Mouse (Mus musculus) heart, adult 11 months (tissue): ENCODE results near the gene Rgs9bp.
A peak's percentile ranks its signal among the peaks of the same experiment; 100 is the strongest.

ENCODE experiments used
- DNase-seq: peaks from one replicate; pipeline ENCODE4 v3.0.0; 2022

The Rgs9bp gene

GRCm38 (mm10) chr7:35585191-35586054 is at the start of gene Rgs9bp:
Gene Rgs9bp (minus strand): TSS chr7:35585582.
- DNase-seq: peak; percentile 95

GRCm38 (mm10) chr7:35628496-35628895 is 43.1 kb upstream of the Rgs9bp start:
- DNase-seq: no peak

GRCm38 (mm10) chr7:35627371-35627770 is 42.0 kb upstream of the Rgs9bp start:
- no peak for DNase-seq

DNA sequence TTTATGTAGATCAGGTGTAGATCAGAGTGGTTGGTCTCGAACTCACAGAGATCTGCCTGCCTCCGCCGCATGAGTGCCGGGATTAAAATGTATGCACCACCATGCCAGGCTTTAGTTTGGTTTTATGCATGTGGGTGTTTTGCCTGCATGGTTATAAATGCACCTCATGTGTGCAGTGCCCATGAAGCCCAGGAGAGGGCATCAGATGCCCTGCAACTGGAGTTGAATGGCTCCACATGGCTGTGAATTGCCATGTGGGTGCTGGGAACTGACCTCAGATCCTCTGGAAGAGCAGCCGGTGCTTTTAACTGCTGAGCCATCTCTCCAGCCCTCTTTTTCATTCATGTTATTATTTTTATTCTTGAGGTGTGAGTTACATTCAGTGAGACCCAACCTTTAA is 40.7 kb upstream of the Rgs9bp start:
- DNase-seq: no peak

DNA sequence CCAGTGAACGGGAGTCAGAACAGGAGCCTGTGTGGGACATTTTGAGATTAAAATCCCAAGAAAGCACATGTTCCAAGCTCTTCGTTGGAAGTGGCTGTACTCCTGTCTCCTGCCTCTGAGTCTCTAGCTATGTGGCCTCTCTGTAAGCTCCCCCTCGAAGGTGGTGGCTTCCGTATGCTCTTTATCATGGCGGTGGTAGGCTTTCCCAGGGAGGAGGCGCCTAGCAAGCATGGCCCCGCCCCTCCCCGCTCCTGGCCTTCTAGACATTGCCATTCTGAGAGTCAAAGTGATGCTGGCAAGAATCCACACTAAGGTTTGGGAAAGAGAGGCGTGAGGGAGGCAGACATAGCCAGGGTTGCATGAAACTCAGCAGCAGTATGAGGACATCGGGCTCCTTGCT is 37.2 kb upstream of the Rgs9bp start:
- DNase-seq: no peak

DNA sequence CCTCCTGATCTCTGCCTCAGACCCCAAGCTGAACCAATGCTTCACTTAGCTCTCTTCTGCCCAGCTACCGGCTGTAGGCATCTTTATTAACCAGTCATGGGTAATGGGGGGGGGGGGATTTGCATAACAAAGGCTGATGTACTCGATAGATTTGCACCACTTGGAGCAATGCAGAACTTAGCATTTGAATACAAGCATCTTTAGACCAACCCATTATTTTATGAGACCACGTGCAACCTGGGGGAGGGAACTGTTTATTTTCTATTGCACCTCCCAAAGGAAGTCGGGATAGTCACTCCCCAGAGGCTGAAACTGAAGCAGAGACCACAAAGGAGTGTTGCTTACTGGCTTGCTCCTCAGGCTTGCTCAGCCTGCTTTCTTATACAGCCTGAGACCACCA is 32.1 kb upstream of the Rgs9bp start:
- no peak for DNase-seq

GRCm38 (mm10) chr7:35609245-35609644 is 23.9 kb upstream of the Rgs9bp start:
- no peak for DNase-seq

DNA sequence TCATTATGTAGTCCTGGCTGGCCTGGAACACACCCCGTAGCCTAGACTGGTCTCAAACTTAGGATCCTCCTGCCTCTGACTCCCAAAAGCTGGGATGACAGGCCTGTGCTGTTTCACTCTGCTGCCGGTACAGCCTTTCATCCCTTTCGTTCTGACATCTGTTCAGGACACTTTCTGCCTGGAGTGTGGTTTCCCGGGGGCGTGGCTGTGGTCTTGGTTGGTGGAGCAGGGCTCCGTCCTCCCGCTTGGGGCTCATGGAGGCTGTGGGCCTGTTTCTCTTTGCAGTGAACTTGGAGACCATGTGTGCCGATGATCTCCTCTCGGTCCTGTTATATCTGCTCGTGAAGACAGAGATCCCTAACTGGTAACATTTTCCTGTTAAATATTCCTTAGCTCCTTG is 21.4 kb upstream of the Rgs9bp start:
- no peak for DNase-seq

- no peak for DNase-seq
These were observed 17.4 kb upstream of the Rgs9bp start for GRCm38 (mm10) chr7:35602766-35603165.

DNA sequence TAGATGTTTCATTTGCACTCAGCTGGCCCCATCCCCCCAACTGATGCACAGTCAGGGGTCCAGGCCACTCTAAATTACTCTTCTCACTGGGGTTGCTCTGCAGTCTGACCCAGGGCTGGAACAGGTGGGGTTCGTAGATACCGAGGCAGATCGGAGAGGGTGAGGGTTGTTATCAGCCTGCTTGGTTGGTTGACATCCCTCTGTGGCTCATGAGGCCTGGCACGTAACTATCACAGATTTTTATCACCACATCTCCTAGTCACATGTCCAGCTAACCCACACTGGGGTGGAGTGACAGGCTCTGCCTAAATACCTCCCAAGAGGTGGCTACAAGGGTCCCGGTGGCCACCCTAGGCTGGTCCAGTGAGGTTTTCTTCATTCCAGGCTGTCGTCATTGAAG is 15.7 kb upstream of the Rgs9bp start:
- DNase-seq: no peak

- DNase-seq: no peak
These were observed 14.6 kb upstream of the Rgs9bp start for GRCm38 (mm10) chr7:35600031-35600430.

- DNase-seq: no peak
These were observed 14.1 kb upstream of the Rgs9bp start for GRCm38 (mm10) chr7:35599492-35599891.

GRCm38 (mm10) chr7:35594311-35594710 is 8.9 kb upstream of the Rgs9bp start:
- no peak for DNase-seq

- peak; percentile 96 for DNase-seq
These were observed 5.4 kb upstream of the Rgs9bp start for GRCm38 (mm10) chr7:35590731-35591191.

DNA sequence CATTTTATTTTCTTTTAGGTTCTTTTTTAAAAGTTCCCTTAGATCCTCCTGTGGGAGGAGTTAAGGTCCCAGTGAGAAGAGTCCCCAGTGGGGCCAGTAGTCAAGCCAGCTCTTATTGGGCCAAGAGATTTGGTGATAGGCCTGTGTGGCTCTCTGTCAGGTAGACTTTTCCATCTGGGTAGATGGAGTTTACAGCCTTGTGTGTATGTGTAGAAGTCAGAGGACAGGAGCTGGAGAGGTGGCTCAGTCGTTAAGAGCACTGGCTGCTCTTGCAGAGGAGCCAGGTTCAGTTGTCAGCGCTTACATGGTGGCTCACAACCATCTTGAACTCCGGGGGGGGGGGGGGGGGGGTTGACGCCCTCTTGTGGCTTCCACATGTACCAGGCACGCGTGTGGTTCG is 4.1 kb upstream of the Rgs9bp start:
- DNase-seq: no peak

GRCm38 (mm10) chr7:35588680-35589428 is 3.5 kb upstream of the Rgs9bp start:
- DNase-seq: no peak

DNA sequence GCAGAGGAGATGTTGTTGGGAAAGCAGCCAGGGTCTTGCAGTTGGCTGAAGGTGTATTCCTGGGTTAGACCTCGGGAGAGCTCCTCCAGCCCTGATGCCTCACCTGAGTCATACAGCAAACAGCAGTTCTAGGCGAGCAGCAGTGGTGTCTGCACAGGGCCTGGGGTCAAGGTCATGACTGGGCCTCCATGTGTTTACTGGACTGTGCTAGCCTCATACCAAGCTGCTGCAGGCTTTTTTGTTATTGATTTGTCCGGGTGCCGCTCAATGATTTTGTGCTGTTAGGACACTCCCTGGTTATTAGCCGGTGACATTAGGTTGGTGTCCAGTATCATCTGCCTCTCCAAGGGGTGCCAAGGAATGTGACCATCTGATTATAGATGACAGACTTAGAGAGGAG is 2.3 kb upstream of the Rgs9bp start:
- peak; percentile 89 for DNase-seq

- no peak for DNase-seq
These were observed 1.6 kb upstream of the Rgs9bp start for GRCm38 (mm10) chr7:35586906-35587445.

DNA sequence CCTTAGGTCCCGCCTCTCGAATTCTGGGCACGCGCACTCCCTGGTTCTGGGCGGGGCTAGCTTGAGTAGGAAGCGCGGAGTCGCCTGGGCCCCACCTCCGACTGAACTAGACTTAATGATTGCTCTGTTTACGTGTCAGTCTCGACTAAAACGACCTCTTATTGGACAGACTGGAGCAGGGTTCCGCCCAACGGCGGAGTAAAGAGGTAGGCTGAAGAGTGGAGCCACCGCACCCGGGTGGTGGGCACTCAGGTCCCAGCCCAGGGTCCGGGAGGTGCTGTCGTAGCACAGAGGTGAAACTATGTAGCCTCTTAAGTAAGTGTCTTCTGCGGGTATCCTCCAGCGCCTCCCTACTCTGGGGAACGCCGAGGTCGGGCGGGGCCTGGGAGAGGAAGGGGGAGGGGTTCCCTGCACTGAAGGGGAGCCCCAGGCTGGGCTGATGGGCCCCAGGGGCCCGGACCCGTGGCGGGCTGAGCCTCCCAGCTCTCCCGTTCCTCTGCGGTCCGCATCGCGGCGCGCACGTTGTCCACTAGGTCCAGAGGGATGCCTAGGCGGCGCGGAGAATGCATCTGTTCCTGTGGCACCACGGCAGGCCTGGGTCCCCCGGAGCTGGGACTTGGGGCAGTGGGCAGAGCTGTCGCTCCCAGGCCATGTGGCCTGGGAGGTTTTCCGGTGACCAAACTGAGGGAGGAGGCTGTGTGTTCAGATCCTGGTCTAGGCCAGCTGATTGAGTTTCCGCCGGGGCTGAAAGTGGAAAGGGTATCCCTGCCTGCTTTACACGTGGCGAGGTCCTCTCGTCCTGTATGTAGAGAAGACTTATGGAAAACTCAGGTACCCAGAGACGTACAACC is 898 bp upstream of the Rgs9bp start, which contains the start of gene Ankrd27:
Gene Ankrd27 (plus strand): TSS at position 190 of the 851 bp plus-strand sequence.
- peak; percentile 100 for DNase-seq

DNA sequence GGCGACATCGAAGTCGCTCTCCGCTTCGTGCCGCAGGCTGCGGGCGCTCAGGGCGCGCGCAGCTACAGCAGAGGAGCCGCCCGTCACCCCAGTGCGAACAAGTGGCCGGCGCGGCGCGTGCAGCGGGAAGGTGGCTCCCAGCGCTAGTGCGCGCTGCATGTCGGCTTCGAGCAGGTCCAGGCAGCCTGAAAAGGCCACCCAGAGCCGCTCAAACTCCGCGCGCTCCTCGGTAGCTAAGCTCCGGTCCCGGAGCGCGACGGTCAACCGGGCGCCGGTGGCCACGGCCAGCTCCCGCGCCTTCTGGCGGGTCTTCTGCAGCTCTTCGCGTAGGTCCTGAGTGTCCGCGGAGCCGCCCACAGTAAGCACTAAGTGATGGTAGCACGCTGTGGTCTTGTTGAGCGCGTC is 594 bp downstream of the Rgs9bp start:
- DNase-seq: no peak

- DNase-seq: no peak
These were observed 1.2 kb downstream of the Rgs9bp start for GRCm38 (mm10) chr7:35584068-35584785.

DNA sequence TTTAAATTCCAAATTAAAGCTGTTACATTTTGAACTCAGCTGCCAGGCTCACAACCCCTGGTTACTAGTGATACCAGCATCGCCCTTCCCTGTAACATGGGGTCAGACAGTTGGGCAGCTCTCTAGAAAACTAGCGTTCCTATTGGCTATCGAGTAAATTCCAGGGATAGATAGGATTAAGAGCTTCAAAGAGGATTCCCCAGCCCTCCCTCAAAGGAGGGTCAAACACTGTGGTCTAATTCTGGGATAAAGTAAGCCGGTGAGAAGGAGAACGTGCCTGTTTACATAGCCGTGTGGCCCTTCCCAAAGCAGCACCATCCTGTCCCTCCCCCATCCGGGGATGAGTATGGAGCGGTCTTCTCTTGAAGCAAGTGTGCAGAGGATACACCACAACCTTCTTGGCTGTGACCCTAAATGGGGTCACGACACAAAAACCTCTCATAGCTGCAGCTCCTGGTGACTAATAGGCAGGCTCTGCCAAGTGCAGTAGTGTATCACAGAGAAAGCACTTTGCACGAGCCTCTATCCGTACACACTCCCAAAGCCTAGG is 1.8 kb downstream of the Rgs9bp start:
- DNase-seq: no peak
